Mouse (Mus musculus): ENCODE data around the gene Wnt7b. TPM values are rescaled to one million over a fixed set of nuclear protein-coding genes. Genes with fewer than 3 reads are reported as not detected.

The Wnt7b gene
- polyA plus RNA-seq, 1 experiment = 2.5 TPM

GRCm38 (mm10) chr15:85519438-85519837 is 62.8 kb downstream of the Wnt7b start:
- H3K27me3 ChIP-seq (ENCODE audit: control insufficient read depth, insufficient read depth, insufficient read length) = peaks cover 8% of the 10 kb centered on the region
- H3K36me3 ChIP-seq (ENCODE audit: control insufficient read depth, insufficient read depth) = no peaks in the 10 kb centered on the region
- H3K79me2 ChIP-seq (ENCODE audit: control insufficient read depth, insufficient read depth) = no peaks in the 10 kb centered on the region
- no peaks in the 10 kb centered on the region for H3K79me3 ChIP-seq (ENCODE audit: low read depth)
- TF ChIP-seq MAX (IDR thresholded peaks at IDR 0.05) = no peak
- no peak for TF ChIP-seq USF1 (IDR thresholded peaks at IDR 0.05; ENCODE audit: low read depth)
- no peak for TF ChIP-seq CEBPB (IDR thresholded peaks at IDR 0.05; ENCODE audit: low read depth)
- TF ChIP-seq MYOD1 (IDR thresholded peaks at IDR 0.05; ENCODE audit: control insufficient read depth, insufficient read length, low read depth) = no peak
- TF ChIP-seq CTCF (IDR thresholded peaks at IDR 0.05; ENCODE audit: control insufficient read depth, insufficient read depth, insufficient read length) = no peak
- TF ChIP-seq MYOG (IDR thresholded peaks at IDR 0.05; ENCODE audit: control insufficient read depth, extremely low read depth, insufficient read length) = no peak
- no peak for TF ChIP-seq FOSL1 (IDR thresholded peaks at IDR 0.05; ENCODE audit: insufficient read depth, low read length, poor library complexity, severe bottlenecking)
- H3ac ChIP-seq (ENCODE audit: control insufficient read depth, insufficient read length, low read depth) = no peak overlapping the region
- no peak overlapping the region for H3K4me3 ChIP-seq (ENCODE audit: insufficient read depth, poor library complexity, severe bottlenecking)

- no peaks in the 10 kb centered on the region for H3K36me3 ChIP-seq (ENCODE audit: control insufficient read depth, insufficient read depth)
- no peaks in the 10 kb centered on the region for H3K79me2 ChIP-seq (ENCODE audit: control insufficient read depth, insufficient read depth)
- TF ChIP-seq FOSL1 (IDR thresholded peaks at IDR 0.05; ENCODE audit: insufficient read depth, low read length, poor library complexity, severe bottlenecking) = no peak
- no peak for TF ChIP-seq MYOG (IDR thresholded peaks at IDR 0.05; ENCODE audit: control insufficient read depth, extremely low read depth, insufficient read length)
- H3K4me3 ChIP-seq (ENCODE audit: insufficient read depth, poor library complexity, severe bottlenecking) = no peak overlapping the region
- H3K79me3 ChIP-seq (ENCODE audit: low read depth) = no peaks in the 10 kb centered on the region
- no peaks in the 10 kb centered on the region for H3K27me3 ChIP-seq (ENCODE audit: control insufficient read depth, insufficient read depth, insufficient read length)
- no peak overlapping the region for H3ac ChIP-seq (ENCODE audit: control insufficient read depth, insufficient read length, low read depth)
Measured at GRCm38 (mm10) chr15:85507370-85508014, 74.8 kb downstream of the Wnt7b start.

- Histone ChIP-seq H3K27me3 (ENCODE audit: control insufficient read depth, insufficient read depth, insufficient read length) (no peaks in the 10 kb centered on the region), H3K79me3 (ENCODE audit: low read depth) (no peaks in the 10 kb centered on the region), H3K79me2 (ENCODE audit: control insufficient read depth, insufficient read depth) (no peaks in the 10 kb centered on the region), H3K36me3 (ENCODE audit: control insufficient read depth, insufficient read depth) (no peaks in the 10 kb centered on the region), H3K4me3 (ENCODE audit: insufficient read depth, poor library complexity, severe bottlenecking) (no peak overlapping the region), H3ac (ENCODE audit: control insufficient read depth, insufficient read length, low read depth) (no peak overlapping the region)
- TF ChIP-seq MYOG (IDR thresholded peaks at IDR 0.05; ENCODE audit: control insufficient read depth, extremely low read depth, insufficient read length) (no peak), USF1 (IDR thresholded peaks at IDR 0.05; ENCODE audit: low read depth) (no peak), CEBPB (IDR thresholded peaks at IDR 0.05; ENCODE audit: low read depth) (no peak)
Measured at GRCm38 (mm10) chr15:85506680-85507079, 75.6 kb downstream of the Wnt7b start.

- H3K4me3 ChIP-seq (ENCODE audit: insufficient read depth, poor library complexity, severe bottlenecking) = no peak overlapping the region
- no peak for TF ChIP-seq CEBPB (IDR thresholded peaks at IDR 0.05; ENCODE audit: low read depth)
- TF ChIP-seq MYOD1 (IDR thresholded peaks at IDR 0.05; ENCODE audit: control insufficient read depth, insufficient read length, low read depth) = peak; percentile 83
- TF ChIP-seq MAX (IDR thresholded peaks at IDR 0.05) = no peak
- no peak for TF ChIP-seq CTCF (IDR thresholded peaks at IDR 0.05; ENCODE audit: control insufficient read depth, insufficient read depth, insufficient read length)
- H3ac ChIP-seq (ENCODE audit: control insufficient read depth, insufficient read length, low read depth) = peak overlapping the region; percentile 3
- no peaks in the 10 kb centered on the region for H3K79me2 ChIP-seq (ENCODE audit: control insufficient read depth, insufficient read depth)
- no peaks in the 10 kb centered on the region for H3K79me3 ChIP-seq (ENCODE audit: low read depth)
- H3K27me3 ChIP-seq (ENCODE audit: control insufficient read depth, insufficient read depth, insufficient read length) = peaks cover 2% of the 10 kb centered on the region
- H3K36me3 ChIP-seq (ENCODE audit: control insufficient read depth, insufficient read depth) = no peaks in the 10 kb centered on the region
Measured at GRCm38 (mm10) chr15:85505118-85505925, 77.0 kb downstream of the Wnt7b start.

GRCm38 (mm10) chr15:85503127-85503526 is 79.1 kb downstream of the Wnt7b start, which contains the start of gene 7530416G11Rik:
7530416G11Rik (minus strand) TSS chr15:85503227.
- TF ChIP-seq MYOD1 (IDR thresholded peaks at IDR 0.05; ENCODE audit: control insufficient read depth, insufficient read length, low read depth) (no peak), FOSL1 (IDR thresholded peaks at IDR 0.05; ENCODE audit: insufficient read depth, low read length, poor library complexity, severe bottlenecking) (no peak), USF1 (IDR thresholded peaks at IDR 0.05; ENCODE audit: low read depth) (no peak), MYOG (IDR thresholded peaks at IDR 0.05; ENCODE audit: control insufficient read depth, extremely low read depth, insufficient read length) (no peak), MAX (IDR thresholded peaks at IDR 0.05) (no peak)
- H3K4me3 ChIP-seq (ENCODE audit: insufficient read depth, poor library complexity, severe bottlenecking) = no peak within 1 kb of the TSS
- no peak within 1 kb of the TSS for H3ac ChIP-seq (ENCODE audit: control insufficient read depth, insufficient read length, low read depth)
- H3K79me3 ChIP-seq (ENCODE audit: low read depth) = no peaks in the 10 kb centered on the region
- no peaks in the 10 kb centered on the region for H3K36me3 ChIP-seq (ENCODE audit: control insufficient read depth, insufficient read depth)
- no peaks in the 10 kb centered on the region for H3K79me2 ChIP-seq (ENCODE audit: control insufficient read depth, insufficient read depth)
- peaks cover 21% of the 10 kb centered on the region for H3K27me3 ChIP-seq (ENCODE audit: control insufficient read depth, insufficient read depth, insufficient read length)

GRCm38 (mm10) chr15:85500267-85500666 is 82.0 kb downstream of the Wnt7b start:
- Histone ChIP-seq H3K27me3 (ENCODE audit: control insufficient read depth, insufficient read depth, insufficient read length) (peaks cover 44% of the 10 kb centered on the region), H3ac (ENCODE audit: control insufficient read depth, insufficient read length, low read depth) (no peak overlapping the region), H3K79me3 (ENCODE audit: low read depth) (no peaks in the 10 kb centered on the region), H3K79me2 (ENCODE audit: control insufficient read depth, insufficient read depth) (no peaks in the 10 kb centered on the region), H3K4me3 (ENCODE audit: insufficient read depth, poor library complexity, severe bottlenecking) (no peak overlapping the region), H3K36me3 (ENCODE audit: control insufficient read depth, insufficient read depth) (no peaks in the 10 kb centered on the region)
- TF ChIP-seq CEBPB (IDR thresholded peaks at IDR 0.05; ENCODE audit: low read depth) (no peak), MAX (IDR thresholded peaks at IDR 0.05) (no peak), USF1 (IDR thresholded peaks at IDR 0.05; ENCODE audit: low read depth) (no peak), MYOG (IDR thresholded peaks at IDR 0.05; ENCODE audit: control insufficient read depth, extremely low read depth, insufficient read length) (no peak), FOSL1 (IDR thresholded peaks at IDR 0.05; ENCODE audit: insufficient read depth, low read length, poor library complexity, severe bottlenecking) (no peak), MYOD1 (IDR thresholded peaks at IDR 0.05; ENCODE audit: control insufficient read depth, insufficient read length, low read depth) (no peak), CTCF (IDR thresholded peaks at IDR 0.05; ENCODE audit: control insufficient read depth, insufficient read depth, insufficient read length) (no peak)

Data from C2C12 (cell line).